Mouse (Mus musculus) 3134 (cell line): ENCODE results near the gene Fam198a.

Experiments
- DNase-seq: peaks from one replicate; pipeline ENCODE4 v3.0.0-alpha.2; 2011; ENCODE audit warnings: low spot score; ENCODE audit not compliant: insufficient read length; ENCODE audit errors: extremely low read depth

Gene Fam198a

DNA sequence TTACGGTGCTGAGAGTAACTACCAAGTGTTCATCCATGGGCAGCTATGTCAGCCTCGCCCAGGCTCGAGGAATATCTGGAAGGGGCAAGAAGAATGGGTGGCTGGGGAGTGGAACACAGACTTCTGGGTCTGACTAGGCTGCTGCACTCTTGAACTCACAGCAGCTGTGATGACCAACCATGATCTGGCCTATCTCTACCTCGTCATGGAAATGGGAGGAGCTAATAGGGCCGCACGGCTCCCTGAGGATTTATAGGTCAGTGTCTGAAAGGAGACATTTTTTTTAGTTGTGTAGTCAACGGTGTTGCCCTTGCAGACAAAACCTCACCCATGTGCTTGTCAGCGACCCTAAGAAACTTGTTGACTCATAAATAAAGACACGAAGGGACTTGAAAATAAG is 30.3 kb downstream of the Fam198a start:
- no peak for DNase-seq

- no peak for DNase-seq
Observed at GRCm38 (mm10) chr9:121981466-121982105, 30.8 kb downstream of the Fam198a start.

GRCm38 (mm10) chr9:121982214-121982613 is 31.4 kb downstream of the Fam198a start:
- no peak for DNase-seq

DNA sequence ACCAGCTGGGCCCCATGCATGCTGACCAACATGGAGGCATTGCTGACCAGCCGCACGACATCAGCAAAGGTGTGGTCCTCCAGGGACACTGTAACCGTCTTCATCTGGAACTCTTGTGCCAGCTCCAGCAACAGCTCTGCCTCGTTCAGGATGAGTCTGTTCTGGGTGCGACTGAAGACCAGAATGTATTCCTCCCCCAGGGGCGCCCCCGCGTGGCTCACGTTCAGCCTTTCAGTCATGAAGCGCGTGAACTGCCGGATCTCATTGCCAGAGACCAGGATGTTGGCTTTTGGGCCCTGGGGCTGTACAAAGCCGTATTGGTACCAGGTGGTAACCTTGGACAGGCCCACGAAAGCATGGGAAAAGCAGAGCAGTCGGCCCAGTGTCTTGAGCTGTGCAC is 31.9 kb downstream of the Fam198a start:
- DNase-seq: no peak

DNA sequence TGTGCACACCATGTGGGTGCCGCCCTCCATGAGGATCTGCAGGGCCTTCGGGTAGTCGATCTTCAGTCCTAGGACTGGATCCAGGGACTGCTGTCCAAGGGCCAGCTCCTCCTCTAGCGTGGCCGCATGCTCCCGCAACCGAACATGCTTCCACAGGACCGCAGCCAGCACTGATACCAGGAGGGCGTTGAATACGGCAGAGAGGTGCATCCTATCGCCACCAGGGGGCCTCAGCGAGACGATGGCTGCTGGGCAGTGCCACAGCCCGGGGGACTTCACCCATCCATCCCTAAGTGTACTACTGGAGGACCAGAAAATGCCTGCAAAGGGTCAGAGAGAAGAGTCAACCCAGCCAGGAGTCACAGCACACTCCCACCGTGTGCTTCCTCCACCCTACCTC is 32.7 kb downstream of the Fam198a start:
- peak; percentile 45 for DNase-seq

- no peak for DNase-seq
Observed at GRCm38 (mm10) chr9:121984465-121985461, 34.0 kb downstream of the Fam198a start.

GRCm38 (mm10) chr9:121988910-121989309 is 38.1 kb downstream of the Fam198a start:
- no peak for DNase-seq

DNA sequence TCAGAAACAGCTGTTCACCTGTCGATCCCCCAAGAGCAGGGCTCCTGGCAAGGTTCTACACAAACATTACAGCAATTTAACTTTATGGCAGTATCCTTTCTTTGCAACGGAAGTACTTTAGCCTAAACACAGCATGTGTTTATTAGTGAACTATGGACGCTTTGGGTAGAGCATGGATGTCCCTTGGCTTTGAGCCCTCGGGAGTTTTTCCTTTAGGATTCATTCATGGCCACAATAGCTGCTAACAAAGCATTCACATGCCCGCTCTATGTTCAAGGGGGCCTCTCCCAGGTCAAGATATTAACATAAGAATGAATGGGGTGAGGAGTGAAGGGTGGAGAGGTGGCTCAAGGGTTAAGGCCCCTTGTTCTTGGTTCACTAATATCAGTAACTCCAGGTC is 38.7 kb downstream of the Fam198a start:
- DNase-seq: no peak

GRCm38 (mm10) chr9:121991041-121991440 is 40.3 kb downstream of the Fam198a start:
- DNase-seq: no peak

GRCm38 (mm10) chr9:121993047-121993446 is 42.3 kb downstream of the Fam198a start:
- no peak for DNase-seq

- DNase-seq: no peak
Observed at GRCm38 (mm10) chr9:121995077-121995476, 44.3 kb downstream of the Fam198a start.

DNA sequence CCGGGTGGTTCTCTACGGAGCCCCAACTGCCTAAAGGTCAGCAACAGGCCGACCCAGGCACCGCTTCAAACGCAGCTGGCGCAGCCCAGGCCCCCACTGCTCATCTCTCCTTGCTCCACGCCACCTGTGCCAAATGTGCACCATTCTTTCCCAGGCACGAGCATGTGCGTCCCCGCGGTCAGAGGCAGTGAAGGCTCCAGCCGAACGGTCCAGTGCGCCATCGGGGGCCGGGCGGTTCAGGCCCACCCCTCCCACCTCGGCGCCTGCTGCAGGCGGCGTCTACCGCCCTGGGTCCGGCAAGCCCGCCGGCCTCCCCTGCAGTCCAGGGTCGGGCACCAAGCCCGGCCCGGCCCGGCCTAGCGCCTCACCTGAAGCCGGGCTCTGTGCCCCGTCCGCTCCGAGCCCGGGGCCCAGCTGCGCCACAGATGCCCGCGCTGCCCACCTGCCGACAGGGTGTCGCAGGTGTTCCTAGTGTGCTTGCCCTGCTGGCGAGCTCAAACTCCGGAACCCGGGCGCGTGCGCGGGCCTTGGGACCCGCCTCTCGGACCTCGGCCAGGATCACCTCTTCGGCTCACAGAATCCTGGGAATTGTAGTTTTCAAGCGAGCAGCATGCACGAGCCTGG is 44.8 kb downstream of the Fam198a start:
- peak; percentile 88 for DNase-seq

DNA sequence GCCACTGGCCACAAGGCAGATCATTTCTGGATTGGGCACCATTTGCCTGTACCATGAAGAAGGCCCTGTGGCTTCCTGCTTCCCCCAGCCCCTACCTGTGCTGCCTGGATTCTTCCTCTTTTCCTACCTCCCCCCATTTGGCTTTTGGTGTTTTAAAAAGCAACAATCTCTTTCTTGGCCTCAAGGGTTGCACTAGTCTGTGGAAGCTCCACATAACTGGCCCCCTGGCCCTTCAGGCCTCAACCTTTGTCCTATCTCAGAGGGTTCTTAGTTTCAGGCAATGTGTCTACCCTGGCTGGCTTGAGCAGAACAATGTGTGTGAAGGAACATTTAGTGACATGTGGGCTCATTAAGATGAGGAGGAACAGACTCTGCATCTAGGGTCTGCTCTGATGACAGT is 46.2 kb downstream of the Fam198a start, which contains the start of gene Pomgnt2:
Gene Pomgnt2, minus strand, starts transcription at position 101 of the 400 bp plus-strand sequence.
- no peak for DNase-seq

- no peak for DNase-seq
Observed at GRCm38 (mm10) chr9:121997978-121998377, 47.2 kb downstream of the Fam198a start.

DNA sequence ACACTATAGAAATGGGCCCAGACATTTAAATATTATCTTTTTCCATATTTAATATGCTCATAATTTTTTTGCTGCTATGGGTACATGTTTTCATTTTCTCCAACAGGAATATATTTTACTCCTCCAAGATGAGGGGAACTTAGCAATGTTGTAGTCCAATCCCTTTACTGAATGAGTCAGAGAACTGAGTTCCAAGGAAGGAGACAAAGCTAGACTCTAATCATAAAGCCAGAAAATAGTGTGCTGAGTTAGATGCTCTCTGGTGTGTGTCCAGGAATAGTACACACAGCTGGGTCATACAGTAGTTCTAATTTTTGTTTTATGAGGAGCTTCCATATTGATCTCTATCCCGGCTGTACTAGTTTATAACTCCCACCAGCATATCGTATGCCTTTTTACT is 55.4 kb downstream of the Fam198a start:
- no peak for DNase-seq

DNA sequence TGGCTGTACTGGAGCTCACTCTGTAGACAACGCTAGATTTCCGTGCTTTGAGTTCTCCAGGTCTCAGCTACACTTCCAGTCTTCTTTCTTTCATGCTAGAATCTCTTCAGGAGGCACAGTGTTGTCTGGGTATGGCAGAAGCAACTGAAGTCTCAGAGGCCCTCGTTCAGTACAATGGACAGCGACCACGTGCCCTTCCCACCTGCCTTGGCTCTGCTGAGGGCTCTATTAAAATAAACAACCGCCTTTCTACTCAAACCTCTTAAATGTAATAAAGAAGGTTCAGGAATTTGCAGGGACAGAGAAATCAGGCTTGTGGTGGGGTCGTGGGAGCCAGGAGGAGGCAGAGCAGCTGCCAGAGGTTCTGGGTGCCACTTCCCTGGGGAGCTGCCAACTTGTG is 55.8 kb downstream of the Fam198a start:
- DNase-seq: no peak

- DNase-seq: no peak
Observed at GRCm38 (mm10) chr9:122008876-122009275, 58.1 kb downstream of the Fam198a start.

GRCm38 (mm10) chr9:122010751-122011150 is 60.0 kb downstream of the Fam198a start:
- DNase-seq: no peak

- no peak for DNase-seq
Observed at GRCm38 (mm10) chr9:122012816-122013215, 62.0 kb downstream of the Fam198a start.

GRCm38 (mm10) chr9:122013629-122014028 is 62.8 kb downstream of the Fam198a start:
- no peak for DNase-seq

GRCm38 (mm10) chr9:122014241-122014667 is 63.5 kb downstream of the Fam198a start:
- DNase-seq: peak; percentile 32
